Mouse (Mus musculus) spleen, postnatal 10 days (tissue): ENCODE results near the gene Ttll4.

Experiments
- DNase-seq, 2 experiments: peaks; one replicate each; pipeline ENCODE4 v3.0.0; 2021 to 2022; ENCODE audit warnings: low spot score in 2 of 2

Ttll4 gene

DNA sequence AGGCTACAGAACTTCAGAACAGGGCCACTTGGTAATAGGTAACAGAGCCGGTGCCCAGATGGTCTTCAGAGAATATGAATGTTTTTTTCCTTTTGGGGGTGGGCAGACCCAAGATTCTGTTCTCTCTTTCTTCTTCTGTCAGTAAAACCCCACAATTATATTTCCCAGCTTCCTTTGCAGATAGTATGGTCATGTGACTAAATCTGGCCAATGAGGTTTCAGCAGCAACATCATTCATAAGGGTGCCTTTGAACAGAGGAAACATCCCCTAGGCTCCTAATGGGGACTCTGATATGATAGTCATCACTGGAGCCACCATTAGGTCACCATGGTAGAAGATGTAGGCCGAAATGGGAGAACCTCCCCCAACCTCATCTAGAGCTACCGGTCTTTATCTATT lies 91.3 kb downstream of the Ttll4 start:
- DNase-seq = no peak
